Mouse (Mus musculus) olfactory bulb, adult 2 months (tissue): ENCODE results near the gene Pyurf. TPM values are rescaled to one million over a fixed set of nuclear protein-coding genes. Genes with fewer than 3 reads are reported as not detected.

Experiments used
- H3K27ac ChIP-seq: fragments of 200-500 bp; 2 replicates; pipeline ENCODE4 v1.5.1; 2012; ENCODE audit warnings: low read depth, low read length; ENCODE audit not compliant: insufficient read depth
- H3K4me1 ChIP-seq: fragments of 200-500 bp; 2 replicates; pipeline ENCODE4 v1.6.1; 2012; ENCODE audit warnings: low read length; ENCODE audit not compliant: control insufficient read depth, insufficient read depth
- H3K4me3 ChIP-seq: fragments of 200-500 bp; 2 replicates; pipeline ENCODE4 v1.5.1; 2012; ENCODE audit warnings: mild to moderate bottlenecking, low read depth, low read length, moderate library complexity; ENCODE audit not compliant: insufficient read depth
- CTCF ChIP-seq: fragments of 200-500 bp; IDR thresholded peaks from 2 replicates; pipeline ENCODE4 v1.5.1; 2012; ENCODE audit warnings: low read depth, mild to moderate bottlenecking, low read length, moderate library complexity; ENCODE audit not compliant: insufficient read depth
- POLR2A ChIP-seq: fragments of 200-500 bp; IDR thresholded peaks from 2 replicates; pipeline ENCODE4 v1.6.1; 2012; ENCODE audit warnings: mild to moderate bottlenecking, low read depth, low read length, moderate library complexity; ENCODE audit not compliant: insufficient read depth
- WGBS: fragments of 180-500 bp; shearing (Covaris S2); methylation state at CpG from one replicate; pipeline ENCODE4 v1.1.7; 2018; 5-methylcytosine and 5-hydroxymethylcytosine counted together
- polyA plus RNA-seq: library from polyadenylated mRNA; stranded (reverse); fragments of >200 nt; gene quantifications from 2 replicates; pipeline ENCODE4 v1.2.4, GENCODE M21; 2012; ENCODE audit warnings: low replicate concordance; ENCODE audit not compliant: missing spikeins, insufficient read depth, insufficient read length

Gene Pyurf
- polyA plus RNA-seq: not detected in 2 replicates

GRCm38 (mm10) chr6:57691467-57692261 lies at the start of gene Pyurf:
Pyurf (minus strand) TSS chr6:57692078.
- WGBS: under 1% methylated on average over 51 of the region's 52 CpGs
- H3K4me1 ChIP-seq: no peaks in the 10 kb centered on the region
- peak within 1 kb of the TSS; percentile 97 for H3K27ac ChIP-seq
- H3K4me3 ChIP-seq: peak within 1 kb of the TSS; percentile 93
- TF ChIP-seq CTCF (no peak), POLR2A (peak; percentile 77)

- Histone ChIP-seq H3K4me3 (no peak overlapping the region), H3K27ac (no peak overlapping the region), H3K4me1 (no peaks in the 10 kb centered on the region)
- 93% methylated on average over 1 of the region's 1 CpGs for WGBS
- no peak for TF ChIP-seq POLR2A
These were observed 29.5 kb upstream of the Pyurf start for GRCm38 (mm10) chr6:57721347-57721746.

- no peak overlapping the region for H3K4me3 ChIP-seq
- WGBS: 19% methylated on average over 1 of the region's 1 CpGs
- no peaks in the 10 kb centered on the region for H3K4me1 ChIP-seq
- TF ChIP-seq POLR2A: no peak
- no peak for TF ChIP-seq CTCF
- no peak overlapping the region for H3K27ac ChIP-seq
These were observed 19.8 kb upstream of the Pyurf start for GRCm38 (mm10) chr6:57711726-57712125.

- Histone ChIP-seq H3K4me3 (no peak overlapping the region), H3K4me1 (no peaks in the 10 kb centered on the region), H3K27ac (no peak overlapping the region)
- TF ChIP-seq POLR2A (no peak), CTCF (no peak)
- WGBS: 82% methylated on average over 1 of the region's 1 CpGs
These were observed 14.8 kb upstream of the Pyurf start for GRCm38 (mm10) chr6:57706721-57707120.

GRCm38 (mm10) chr6:57703703-57704102 lies 11.8 kb upstream of the Pyurf start:
- Histone ChIP-seq H3K4me1 (no peaks in the 10 kb centered on the region), H3K27ac (peak overlapping the region; percentile 73), H3K4me3 (peak overlapping the region; percentile 91)
- 4% methylated on average over 2 of the region's 2 CpGs for WGBS
- TF ChIP-seq CTCF: no peak
- no peak for TF ChIP-seq POLR2A

- TF ChIP-seq POLR2A (peak; percentile 66), CTCF (no peak)
- no peaks in the 10 kb centered on the region for H3K4me1 ChIP-seq
- peak overlapping the region; percentile 98 for H3K27ac ChIP-seq
- under 1% methylated on average over 59 of the region's 59 CpGs for WGBS
- peak overlapping the region; percentile 91 for H3K4me3 ChIP-seq
These were observed 11.0 kb upstream of the Pyurf start for GRCm38 (mm10) chr6:57702743-57703499.

GRCm38 (mm10) chr6:57702376-57702742 lies 10.5 kb upstream of the Pyurf start, which contains the start of gene Lancl2:
Lancl2 (plus strand) TSS chr6:57702540.
- no peaks in the 10 kb centered on the region for H3K4me1 ChIP-seq
- TF ChIP-seq CTCF (no peak), POLR2A (no peak)
- peak within 1 kb of the TSS; percentile 98 for H3K27ac ChIP-seq
- peak within 1 kb of the TSS; percentile 91 for H3K4me3 ChIP-seq
- WGBS: 0% methylated on average over 10 of the region's 10 CpGs

- H3K4me3 ChIP-seq: no peak overlapping the region
- no peaks in the 10 kb centered on the region for H3K4me1 ChIP-seq
- 40% methylated on average over 4 of the region's 4 CpGs for WGBS
- H3K27ac ChIP-seq: peak overlapping the region; percentile 77
- no peak for TF ChIP-seq POLR2A
- no peak for TF ChIP-seq CTCF
These were observed 9.8 kb upstream of the Pyurf start for GRCm38 (mm10) chr6:57701686-57702085.

- H3K4me3 ChIP-seq: no peak overlapping the region
- TF ChIP-seq POLR2A (no peak), CTCF (no peak)
- no peak overlapping the region for H3K27ac ChIP-seq
- no peaks in the 10 kb centered on the region for H3K4me1 ChIP-seq
- WGBS: 93% methylated on average over 3 of the region's 3 CpGs
These were observed 1.2 kb upstream of the Pyurf start for GRCm38 (mm10) chr6:57693116-57693515.
